Mouse (Mus musculus) limb, embryonic 13.5 days (tissue): Measurements from ENCODE around the gene Wnt10b. TPM values are rescaled to one million over a fixed set of nuclear protein-coding genes. Genes with fewer than 3 reads are reported as not detected.

ENCODE experiments used
- ATAC-seq: fragments of 200-750 bp; cut with Nextera tagmentation; 2 replicates; pipeline ENCODE4 v1.8.0; 2017; ENCODE audit warnings: low read depth, moderate number of reproducible peaks, moderate TSS enrichment; ENCODE audit not compliant: low FRiP score
- H3K27ac ChIP-seq: fragments of 300-500 bp; sonication (generic); 2 replicates; pipeline ENCODE4 v1.5.1; 2015; ENCODE audit warnings: inconsistent platforms, mild to moderate bottlenecking, moderate library complexity
- H3K27me3 ChIP-seq: fragments of 300-500 bp; sonication (generic); 2 replicates; pipeline ENCODE4 v1.6.1; 2015; ENCODE audit warnings: mild to moderate bottlenecking, inconsistent platforms
- H3K36me3 ChIP-seq: fragments of 300-500 bp; sonication (generic); 2 replicates; pipeline ENCODE4 v1.6.1; 2015; ENCODE audit warnings: inconsistent platforms, mild to moderate bottlenecking, moderate library complexity
- H3K4me1 ChIP-seq: fragments of 300-500 bp; sonication (generic); 2 replicates; pipeline ENCODE4 v1.6.1; 2015; ENCODE audit warnings: inconsistent platforms
- H3K4me2 ChIP-seq: fragments of 300-500 bp; sonication (generic); replicated peaks from 2 replicates; pipeline ENCODE4 v1.6.1; 2015; ENCODE audit warnings: inconsistent platforms, mild to moderate bottlenecking, moderate library complexity
- H3K4me3 ChIP-seq: fragments of 300-500 bp; sonication (generic); 2 replicates; pipeline ENCODE4 v1.5.1; 2015; ENCODE audit warnings: moderate library complexity, mild to moderate bottlenecking, inconsistent platforms
- H3K9ac ChIP-seq: fragments of 300-500 bp; sonication (generic); 2 replicates; pipeline ENCODE4 v1.6.1; 2015; ENCODE audit warnings: mild to moderate bottlenecking, inconsistent platforms
- H3K9me3 ChIP-seq: fragments of 300-500 bp; sonication (generic); 2 replicates; pipeline ENCODE4 v1.6.1; 2016; ENCODE audit warnings: inconsistent platforms
- WGBS: fragments of 180-500 bp; shearing (Covaris S2); methylation state at CpG from one replicate; pipeline ENCODE4 v1.1.7; 2015; 5-methylcytosine and 5-hydroxymethylcytosine counted together
- polyA plus RNA-seq: library from polyadenylated mRNA; unstranded; fragments of >200 nt; fragmentation: Nextera tagmentation; extraction: Ambion mirVana; gene quantifications from 2 replicates; pipeline ENCODE4 v1.2.1, GENCODE M21; 2015

Wnt10b gene
- polyA plus RNA-seq, 1 experiment from 2014 or later, result 2.4 TPM

DNA sequence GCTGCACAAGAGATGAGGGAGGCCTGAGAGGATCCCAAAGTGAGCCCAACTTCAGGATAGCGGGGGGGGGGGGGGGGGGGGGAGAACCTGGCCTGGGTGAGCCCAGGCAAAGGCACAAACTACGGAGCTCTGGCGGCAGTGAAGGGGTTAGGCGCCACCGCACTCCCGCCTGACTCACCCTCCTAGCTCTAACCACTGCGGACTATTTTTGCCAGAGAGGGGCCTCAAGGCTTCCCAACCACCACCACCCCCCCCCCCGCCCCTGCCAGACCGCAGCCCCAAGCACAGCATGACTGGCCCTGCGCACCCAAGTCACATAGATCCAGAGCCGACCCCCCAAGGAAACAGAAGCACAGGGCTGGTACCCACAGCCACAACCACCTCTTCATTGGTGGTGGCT is 856 bp upstream of the Wnt10b start:
- peaks cover 94% of the 10 kb centered on the region for H3K27me3 ChIP-seq
- no peak overlapping the region for H3K27ac ChIP-seq
- no peak overlapping the region for H3K4me3 ChIP-seq
- no peaks in the 10 kb centered on the region for H3K9me3 ChIP-seq
- ATAC-seq, result no peak
- H3K4me1 ChIP-seq, result peaks cover 51% of the 10 kb centered on the region
- H3K36me3 ChIP-seq, result no peaks in the 10 kb centered on the region
- no peak overlapping the region for H3K9ac ChIP-seq
- peak overlapping the region; percentile 57; the same call in 1 of the 2 replicates for H3K4me2 ChIP-seq
- 4% methylated on average over 8 of the region's 11 CpGs for WGBS

DNA sequence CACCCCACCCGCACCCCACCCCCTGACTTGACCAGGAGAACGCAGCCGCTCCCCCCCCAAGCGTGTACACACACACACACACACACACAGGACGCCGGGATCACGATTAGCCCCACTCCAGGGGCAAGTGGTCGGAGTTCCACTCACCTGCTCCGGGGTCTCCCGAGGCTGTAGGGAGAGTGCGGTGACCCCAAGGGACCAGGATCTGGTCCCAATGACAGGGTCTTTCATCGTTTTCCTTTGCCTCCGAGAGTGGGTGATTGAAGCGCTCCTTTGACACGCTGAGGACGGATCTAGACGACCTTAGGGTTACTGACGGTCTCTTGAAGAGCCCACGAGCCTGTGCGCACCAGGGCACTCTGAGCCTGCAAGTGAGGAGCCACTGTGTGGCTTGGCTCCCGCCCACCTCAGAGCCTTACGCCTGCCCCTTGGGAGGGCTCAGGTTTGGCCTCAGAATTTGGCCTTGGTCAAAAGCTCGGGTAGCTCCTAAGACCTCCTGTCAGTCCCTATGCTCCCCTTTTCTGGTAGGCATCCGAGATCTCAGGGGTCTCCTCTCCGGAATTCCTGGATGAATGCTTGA is 331 bp upstream of the Wnt10b start:
- Histone ChIP-seq H3K9ac (0 out of 2 replicates have a peak overlapping the region, but pooled peaks have one; percentile 35), H3K4me1 (peaks cover 51% of the 10 kb centered on the region), H3K4me3 (peak overlapping the region; percentile 38), H3K36me3 (no peaks in the 10 kb centered on the region), H3K27me3 (peaks cover 98% of the 10 kb centered on the region), H3K27ac (no peak overlapping the region), H3K4me2 (peak overlapping the region; percentile 57), H3K9me3 (no peaks in the 10 kb centered on the region)
- WGBS, result 2% methylated on average over 24 of the region's 25 CpGs
- ATAC-seq, result no peak

DNA sequence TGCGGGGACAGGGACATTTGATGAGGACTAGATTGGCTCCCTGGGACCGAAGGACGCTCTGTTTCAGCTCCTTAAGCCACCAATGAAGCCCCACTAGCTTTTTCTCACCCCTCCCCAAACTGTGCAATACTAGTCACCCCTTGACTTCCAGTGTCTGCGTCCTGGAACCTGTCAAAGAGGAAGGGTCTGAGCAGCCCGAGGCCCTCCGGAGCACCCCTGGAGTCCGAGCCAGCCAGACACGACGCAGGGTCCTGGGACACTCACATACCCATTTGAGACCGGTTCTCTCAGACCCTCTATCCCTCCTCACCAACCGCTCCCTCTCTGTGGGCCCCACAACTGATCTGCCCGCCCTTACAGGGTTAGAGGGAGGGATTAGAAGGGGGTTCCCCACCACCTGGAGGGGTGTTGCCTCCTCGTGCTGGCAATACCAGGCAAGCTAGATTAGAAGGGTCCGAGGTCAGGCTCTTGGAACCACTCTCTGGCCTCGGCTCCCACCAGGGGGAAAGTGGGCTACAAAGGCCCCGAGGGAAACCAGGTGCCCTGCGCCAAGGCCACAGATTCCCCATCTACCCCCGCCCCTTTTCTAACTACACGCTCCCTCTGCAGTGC is 839 bp downstream of the Wnt10b start:
- peaks cover 62% of the 10 kb centered on the region for H3K4me1 ChIP-seq

DNA sequence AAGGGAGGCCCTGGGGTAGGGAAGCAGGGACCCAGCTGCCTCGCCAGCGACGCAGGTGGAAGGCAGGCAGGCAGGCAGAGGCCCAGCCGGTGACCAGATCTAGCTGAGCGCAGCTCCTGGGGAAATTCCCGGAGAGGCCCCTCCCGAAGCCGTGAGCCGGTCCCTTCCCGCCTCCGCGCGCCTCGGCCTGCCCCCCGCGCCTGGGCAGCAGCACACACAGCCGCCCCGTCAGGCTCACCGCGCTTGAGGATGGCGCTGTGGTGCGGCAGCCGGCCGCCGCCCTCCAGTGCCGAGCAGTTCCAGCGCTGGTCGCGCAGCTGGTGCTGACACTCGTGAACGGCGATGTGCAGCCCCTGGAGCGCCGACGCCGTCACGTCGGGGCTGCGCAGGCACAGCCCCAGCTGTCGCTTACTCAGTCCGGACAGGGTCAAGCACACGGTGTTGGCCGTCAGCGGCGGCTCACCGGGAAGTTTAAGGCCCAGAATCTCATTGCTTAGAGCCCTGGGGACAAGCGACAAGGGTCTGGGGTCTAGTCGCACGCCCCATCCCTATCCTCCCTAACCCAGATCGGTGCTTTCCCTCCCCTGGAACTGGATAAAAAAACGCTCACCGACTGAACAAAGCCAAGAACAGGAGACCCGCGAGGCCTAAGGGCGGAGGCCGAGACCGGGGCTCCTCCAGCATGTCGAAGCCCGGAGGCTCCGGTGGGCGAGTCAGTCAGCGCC is 1.5 kb downstream of the Wnt10b start:
- peak overlapping the region; percentile 69; the same call in 1 of the 2 replicates for H3K27ac ChIP-seq
- H3K27me3 ChIP-seq, result peaks cover 100% of the 10 kb centered on the region
- H3K36me3 ChIP-seq, result no peaks in the 10 kb centered on the region
- peak; percentile 12; the same call in 1 of the 2 replicates for ATAC-seq
- no peaks in the 10 kb centered on the region for H3K9me3 ChIP-seq
- H3K9ac ChIP-seq, result peak overlapping the region; percentile 25
- peak overlapping the region; percentile 57 for H3K4me2 ChIP-seq
- peaks cover 64% of the 10 kb centered on the region for H3K4me1 ChIP-seq
- 1% methylated on average over 62 of the region's 62 CpGs for WGBS
- H3K4me3 ChIP-seq, result peak overlapping the region; percentile 38

More for the DNA sequence above, 839 bp downstream of the Wnt10b start:
- no peaks in the 10 kb centered on the region for H3K36me3 ChIP-seq
- H3K9me3 ChIP-seq, result no peaks in the 10 kb centered on the region
- under 1% methylated on average over 19 of the region's 19 CpGs for WGBS
- peak overlapping the region; percentile 25; the same call in 1 of the 2 replicates for H3K9ac ChIP-seq
- peak overlapping the region; percentile 38 for H3K4me3 ChIP-seq
- ATAC-seq, result no peak
- peak overlapping the region; percentile 57 for H3K4me2 ChIP-seq
- H3K27me3 ChIP-seq, result peaks cover 100% of the 10 kb centered on the region
- H3K27ac ChIP-seq, result no peak overlapping the region

DNA sequence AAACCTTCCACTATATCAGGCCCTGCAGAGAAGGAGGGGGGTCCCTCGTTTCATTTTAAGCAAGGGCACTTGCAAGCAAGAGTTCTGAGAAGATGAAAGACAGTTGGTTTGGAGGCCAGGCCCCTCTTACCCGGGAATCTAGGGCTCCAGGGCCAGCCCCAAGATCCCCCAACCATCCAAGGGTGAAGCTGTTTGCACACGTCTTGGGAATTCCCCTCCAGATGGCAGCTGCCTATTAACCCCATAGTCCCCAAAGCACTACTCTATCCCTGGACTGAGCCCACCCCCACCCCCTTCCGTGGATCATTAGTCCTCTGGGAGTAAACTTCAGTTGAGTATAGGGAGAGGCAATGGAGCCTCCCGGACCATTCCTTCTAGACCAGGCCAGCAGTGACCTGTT is 2.4 kb downstream of the Wnt10b start:
- Histone ChIP-seq H3K9me3 (no peaks in the 10 kb centered on the region), H3K27me3 (peaks cover 100% of the 10 kb centered on the region), H3K4me3 (peak overlapping the region; percentile 38), H3K27ac (no peak overlapping the region), H3K4me2 (peak overlapping the region; percentile 57), H3K4me1 (peaks cover 62% of the 10 kb centered on the region), H3K9ac (no peak overlapping the region), H3K36me3 (no peaks in the 10 kb centered on the region)
- no peak for ATAC-seq
- WGBS, result 3% methylated on average over 5 of the region's 5 CpGs

DNA sequence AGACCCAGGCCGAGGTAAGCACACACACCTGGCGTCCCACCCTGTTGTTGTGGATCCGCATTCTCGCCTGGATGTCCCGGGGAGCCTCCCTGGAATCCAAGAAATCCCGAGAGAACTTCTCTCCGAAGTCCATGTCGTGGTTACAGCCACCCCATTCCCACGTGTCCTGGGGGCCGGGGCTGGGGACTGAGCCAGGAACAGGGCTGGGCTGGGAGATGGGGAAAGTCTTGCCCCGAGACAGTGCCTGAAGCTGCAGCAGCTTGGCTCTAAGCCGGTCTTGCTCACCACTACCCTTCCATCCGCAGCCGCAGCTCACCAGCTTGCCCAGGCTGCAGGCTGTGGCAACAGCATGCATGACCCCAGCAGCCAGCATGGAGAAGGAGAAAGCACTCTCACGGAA is 3.9 kb downstream of the Wnt10b start:
- H3K36me3 ChIP-seq, result no peaks in the 10 kb centered on the region
- H3K27me3 ChIP-seq, result peaks cover 100% of the 10 kb centered on the region
- no peak overlapping the region for H3K4me3 ChIP-seq
- H3K4me2 ChIP-seq, result peak overlapping the region; percentile 21; the same call in 1 of the 2 replicates
- H3K4me1 ChIP-seq, result peaks cover 56% of the 10 kb centered on the region
- no peak overlapping the region for H3K9ac ChIP-seq
- ATAC-seq, result no peak
- no peak overlapping the region for H3K27ac ChIP-seq
- no peaks in the 10 kb centered on the region for H3K9me3 ChIP-seq
- 9% methylated on average over 15 of the region's 15 CpGs for WGBS

DNA sequence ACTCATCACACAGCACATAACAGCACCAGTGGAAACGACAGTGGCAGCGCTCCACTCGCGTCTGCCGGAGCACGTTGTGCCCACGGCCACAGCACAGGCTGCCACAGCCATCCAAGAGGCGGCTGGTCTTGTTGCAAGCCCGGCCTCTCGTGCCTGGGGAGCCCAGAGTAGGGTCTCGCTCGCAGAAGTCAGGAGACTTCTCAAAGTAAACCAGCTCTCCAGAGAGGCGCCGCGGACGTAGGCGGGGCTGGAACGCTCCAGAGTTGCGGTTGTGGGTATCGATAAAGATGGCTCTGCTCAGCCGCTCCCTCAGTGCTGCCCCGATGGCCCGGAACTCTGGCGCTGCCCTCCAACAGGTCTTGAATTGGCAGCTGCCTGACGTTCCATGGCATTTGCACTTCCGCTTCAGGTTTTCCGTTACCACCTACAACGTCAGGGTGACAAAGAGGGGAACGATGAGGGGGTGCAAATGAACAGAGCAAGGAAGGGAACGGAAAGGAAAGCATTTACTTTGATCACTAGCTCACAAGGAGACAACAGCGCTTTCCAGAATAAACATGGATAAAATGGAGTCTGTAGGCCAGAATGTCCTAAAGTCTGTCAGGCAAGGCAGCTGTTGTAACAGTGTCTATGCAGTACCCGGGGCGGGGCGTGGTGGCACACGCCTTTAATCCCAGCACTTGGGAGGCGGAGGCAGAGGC is 5.3 kb downstream of the Wnt10b start:
- 4% methylated on average over 36 of the region's 36 CpGs for WGBS
- Histone ChIP-seq H3K9me3 (no peaks in the 10 kb centered on the region), H3K9ac (peak overlapping the region; percentile 54), H3K27ac (no peak overlapping the region), H3K27me3 (peaks cover 100% of the 10 kb centered on the region), H3K4me2 (peak overlapping the region; percentile 60), H3K4me1 (peaks cover 47% of the 10 kb centered on the region), H3K4me3 (peak overlapping the region; percentile 39), H3K36me3 (no peaks in the 10 kb centered on the region)
- ATAC-seq, result no peak

DNA sequence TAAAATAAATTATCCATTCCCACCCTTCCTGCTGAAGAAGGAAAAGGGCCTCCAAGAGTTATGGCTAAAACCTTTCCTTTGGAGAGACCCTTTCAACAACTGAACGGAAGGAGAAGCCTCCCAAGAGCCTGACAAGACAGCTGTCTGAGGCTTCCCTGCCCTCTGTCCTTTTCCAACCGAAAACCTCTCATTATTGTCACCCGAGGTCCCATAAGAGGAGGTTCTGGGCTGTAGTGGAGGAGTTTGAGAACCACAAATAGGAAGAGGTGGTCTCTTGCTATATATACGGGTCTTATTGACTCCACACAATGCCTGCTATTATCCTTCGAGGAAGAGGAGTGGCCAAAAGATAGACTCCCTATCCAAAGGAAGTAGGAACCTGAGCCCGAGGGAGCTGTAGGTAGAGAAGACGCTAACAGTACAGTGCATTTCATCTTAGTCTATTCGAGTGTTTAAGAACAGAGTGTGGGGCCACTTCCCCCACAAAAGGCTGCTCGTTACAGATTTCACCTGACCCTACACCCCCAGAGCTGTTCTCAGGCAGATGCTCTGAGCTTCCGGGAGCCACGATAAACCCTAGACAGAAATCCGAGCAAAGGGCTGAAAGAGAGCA is 6.0 kb downstream of the Wnt10b start:
- peaks cover 92% of the 10 kb centered on the region for H3K27me3 ChIP-seq
- H3K4me2 ChIP-seq, result peak overlapping the region; percentile 60
- ATAC-seq, result no peak
- WGBS, result 7% methylated on average over 12 of the region's 12 CpGs
- peak overlapping the region; percentile 54 for H3K9ac ChIP-seq
- H3K27ac ChIP-seq, result no peak overlapping the region
- H3K4me1 ChIP-seq, result peaks cover 39% of the 10 kb centered on the region
- H3K36me3 ChIP-seq, result no peaks in the 10 kb centered on the region
- peak overlapping the region; percentile 39 for H3K4me3 ChIP-seq
- no peaks in the 10 kb centered on the region for H3K9me3 ChIP-seq

DNA sequence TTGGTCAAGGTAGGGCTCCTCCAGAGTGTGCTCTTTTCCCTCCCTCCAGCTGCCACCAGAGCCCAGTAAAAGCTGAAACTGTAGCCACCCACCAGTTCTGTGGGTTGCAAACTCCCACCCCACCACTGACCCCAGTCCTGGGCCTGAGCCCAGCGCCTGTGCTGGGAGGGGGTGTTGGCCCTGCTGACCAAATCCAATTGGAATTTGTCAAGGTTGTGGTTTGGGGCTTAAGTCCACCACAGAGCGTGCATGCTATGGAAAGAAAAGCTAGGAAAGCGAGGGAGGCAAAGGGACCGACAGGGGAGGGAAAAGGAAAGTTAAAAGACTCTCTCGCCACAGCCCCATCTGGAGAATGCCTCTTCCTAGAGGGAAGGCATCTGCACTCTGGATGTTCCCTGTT is 9.7 kb downstream of the Wnt10b start:
- H3K4me2 ChIP-seq, result no peak overlapping the region
- ATAC-seq, result no peak
- WGBS, result 9% methylated on average over 5 of the region's 5 CpGs
- H3K4me1 ChIP-seq, result peaks cover 21% of the 10 kb centered on the region
- no peak overlapping the region for H3K4me3 ChIP-seq
- no peak overlapping the region for H3K27ac ChIP-seq
- H3K27me3 ChIP-seq, result peaks cover 73% of the 10 kb centered on the region
- no peaks in the 10 kb centered on the region for H3K9me3 ChIP-seq
- no peak overlapping the region for H3K9ac ChIP-seq
- no peaks in the 10 kb centered on the region for H3K36me3 ChIP-seq

DNA sequence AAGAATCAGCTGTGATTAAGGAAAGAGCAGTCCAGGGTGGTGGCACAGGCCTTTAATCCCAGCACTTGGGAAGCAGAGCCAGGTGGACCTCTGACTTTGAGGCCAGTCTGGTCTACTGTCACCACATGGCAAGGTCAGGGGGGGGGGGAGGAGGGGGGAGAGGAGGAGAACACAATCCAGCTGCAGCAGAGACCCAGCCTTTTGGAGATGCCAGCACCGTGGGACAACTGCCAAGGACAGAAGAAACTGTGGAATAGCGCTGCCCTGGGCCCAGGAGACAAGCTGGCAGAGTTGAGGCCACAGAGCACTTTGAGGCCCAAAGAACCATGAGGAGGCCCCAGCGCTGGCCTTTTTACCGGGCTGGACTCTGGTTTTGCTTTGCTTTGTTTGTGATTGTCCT is 12.0 kb downstream of the Wnt10b start:
- Histone ChIP-seq H3K4me1 (peaks cover 21% of the 10 kb centered on the region), H3K27me3 (peaks cover 50% of the 10 kb centered on the region)

DNA sequence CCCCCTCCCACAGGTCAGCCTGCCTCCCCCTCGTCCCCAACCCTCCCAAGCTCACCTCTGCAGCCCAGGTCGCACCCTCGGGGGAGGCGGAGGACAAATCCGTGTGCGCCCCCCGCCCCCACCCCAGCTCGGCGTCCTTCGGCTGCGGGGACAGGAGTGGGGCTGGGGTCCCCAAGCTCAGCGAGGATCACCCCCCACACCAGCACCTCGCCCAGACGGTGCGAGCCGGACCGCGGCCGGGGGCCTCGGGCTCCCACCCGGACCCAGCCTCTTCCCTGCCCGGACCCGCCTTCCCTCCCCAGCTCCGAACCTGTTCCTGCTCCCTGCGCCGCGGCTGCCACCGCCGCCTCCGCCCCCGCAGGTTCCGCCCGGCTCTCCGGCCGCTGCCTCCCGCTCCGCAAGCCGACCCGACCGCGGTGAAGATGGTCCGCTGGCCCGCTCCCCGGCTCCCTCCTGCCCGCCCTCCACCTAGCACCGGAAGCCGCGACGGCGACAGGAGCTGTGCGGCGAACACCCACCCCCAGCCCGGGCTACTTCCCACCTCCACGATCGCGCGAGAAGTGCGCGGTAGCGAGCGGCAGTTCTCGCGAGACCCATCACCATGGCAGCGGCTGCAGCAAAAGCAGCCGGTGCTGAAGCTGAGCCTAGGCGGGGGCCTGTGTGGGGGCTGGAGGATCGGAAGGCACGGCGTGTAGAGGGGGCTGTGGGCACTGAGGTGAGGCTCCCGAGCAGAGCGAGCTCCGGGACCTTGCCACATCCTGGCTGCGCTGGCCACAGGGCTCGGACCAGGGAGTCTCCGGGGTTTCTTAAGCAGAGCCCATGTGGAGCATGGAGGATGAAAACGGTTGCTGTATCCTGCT is 15.1 kb downstream of the Wnt10b start, which contains the start of gene Arf3:
Arf3 (minus strand) TSS at position 545 of the 860 bp plus-strand sequence.
- under 1% methylated on average over 64 of the region's 76 CpGs for WGBS
- Histone ChIP-seq H3K4me3 (peak within 1 kb of the TSS; percentile 99), H3K4me2 (peak within 1 kb of the TSS; percentile 87), H3K9me3 (no peaks in the 10 kb centered on the region), H3K9ac (peak within 1 kb of the TSS; percentile 94), H3K4me1 (peaks cover 22% of the 10 kb centered on the region), H3K27me3 (peaks cover 20% of the 10 kb centered on the region; the same call in 1 of the 2 replicates), H3K36me3 (peaks cover 29% of the 10 kb centered on the region), H3K27ac (peak within 1 kb of the TSS; percentile 75)
- ATAC-seq, result peak; percentile 95

More for the DNA sequence above, 12.0 kb downstream of the Wnt10b start:
- Histone ChIP-seq H3K9ac (no peak overlapping the region), H3K4me3 (no peak overlapping the region), H3K36me3 (0 out of 2 replicates have a peak, but pooled peaks cover 3% of the 10 kb centered on the region), H3K9me3 (no peaks in the 10 kb centered on the region), H3K4me2 (no peak overlapping the region), H3K27ac (no peak overlapping the region)
- no peak for ATAC-seq
- 66% methylated on average over 4 of the region's 4 CpGs for WGBS
